Mouse (Mus musculus) limb, embryonic 15.5 days (tissue): ENCODE measurements around the gene Lcn6. TPM values are rescaled to one million over a fixed set of nuclear protein-coding genes. Genes with fewer than 3 reads are reported as not detected.

Source experiments
- ATAC-seq: fragments of 200-750 bp; cut with Nextera tagmentation; 2 replicates; pipeline ENCODE4 v1.8.0; 2017; ENCODE audit warnings: low read depth, moderate TSS enrichment; ENCODE audit not compliant: insufficient number of reproducible peaks, low FRiP score, low TSS enrichment
- H3K27ac ChIP-seq: fragments of 300-500 bp; sonication (generic); 2 replicates; pipeline ENCODE4 v1.5.1; 2015; ENCODE audit warnings: moderate library complexity, mild to moderate bottlenecking, inconsistent platforms
- H3K27me3 ChIP-seq: fragments of 300-500 bp; sonication (generic); 2 replicates; pipeline ENCODE4 v1.6.1; 2015; ENCODE audit warnings: inconsistent platforms
- H3K36me3 ChIP-seq: fragments of 300-500 bp; sonication (generic); 2 replicates; pipeline ENCODE4 v1.6.1; 2015; ENCODE audit warnings: inconsistent platforms
- H3K4me1 ChIP-seq: fragments of 300-500 bp; sonication (generic); 2 replicates; pipeline ENCODE4 v1.6.1; 2015; ENCODE audit warnings: inconsistent platforms
- H3K4me2 ChIP-seq: fragments of 300-500 bp; sonication (generic); 2 replicates; pipeline ENCODE4 v1.6.1; 2015; ENCODE audit warnings: mild to moderate bottlenecking, inconsistent platforms
- H3K4me3 ChIP-seq: fragments of 300-500 bp; sonication (generic); 2 replicates; pipeline ENCODE4 v1.5.1; 2015; ENCODE audit warnings: mild to moderate bottlenecking, inconsistent platforms
- H3K9ac ChIP-seq: fragments of 300-500 bp; sonication (generic); 2 replicates; pipeline ENCODE4 v1.6.1; 2015; ENCODE audit warnings: inconsistent platforms
- H3K9me3 ChIP-seq: fragments of 300-500 bp; sonication (generic); 2 replicates; pipeline ENCODE4 v1.6.1; 2016; ENCODE audit warnings: inconsistent platforms
- WGBS: fragments of 180-500 bp; shearing (Covaris S2); methylation state at CpG from one replicate; pipeline ENCODE4 v1.1.7; 2015; 5-methylcytosine and 5-hydroxymethylcytosine counted together
- polyA plus RNA-seq: library from polyadenylated mRNA; unstranded; fragments of >200 nt; fragmentation: Nextera tagmentation; extraction: Ambion mirVana; gene quantifications from 2 replicates; pipeline ENCODE4 v1.2.1, GENCODE M21; 2015

Lcn6 gene
- not detected in 2 replicates for polyA plus RNA-seq

DNA sequence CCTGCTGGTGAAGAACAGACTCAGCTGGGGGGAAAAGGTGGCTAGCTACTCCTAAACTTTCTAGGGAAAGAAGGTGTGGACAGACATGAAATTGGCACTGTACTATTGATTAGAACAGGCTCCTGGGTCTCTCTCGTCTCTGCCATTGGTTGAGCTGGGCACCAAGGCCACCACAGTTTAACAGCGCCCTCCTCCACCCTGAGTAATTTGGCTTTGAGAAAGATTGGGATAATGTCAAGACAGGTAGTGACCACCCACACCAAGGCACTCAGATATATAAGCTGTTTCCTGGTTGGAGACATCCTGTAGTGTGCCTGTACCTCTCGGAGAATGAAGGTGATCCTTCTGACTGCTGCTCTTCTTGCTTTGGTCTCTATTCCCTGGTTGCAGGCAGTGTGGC, at the start of gene Lcn6:
Gene Lcn6 (plus strand): TSS at position 301 of the 400 bp plus-strand sequence.
- no peak within 1 kb of the TSS for H3K4me3 ChIP-seq
- no peaks in the 10 kb centered on the region for H3K4me1 ChIP-seq
- H3K4me2 ChIP-seq: no peak within 1 kb of the TSS
- no peak for ATAC-seq
- H3K9me3 ChIP-seq: no peaks in the 10 kb centered on the region
- no peak within 1 kb of the TSS for H3K27ac ChIP-seq
- WGBS: 86% methylated on average over 3 of the region's 3 CpGs
- H3K9ac ChIP-seq: no peak within 1 kb of the TSS
- H3K27me3 ChIP-seq: no peaks in the 10 kb centered on the region
- no peaks in the 10 kb centered on the region for H3K36me3 ChIP-seq

DNA sequence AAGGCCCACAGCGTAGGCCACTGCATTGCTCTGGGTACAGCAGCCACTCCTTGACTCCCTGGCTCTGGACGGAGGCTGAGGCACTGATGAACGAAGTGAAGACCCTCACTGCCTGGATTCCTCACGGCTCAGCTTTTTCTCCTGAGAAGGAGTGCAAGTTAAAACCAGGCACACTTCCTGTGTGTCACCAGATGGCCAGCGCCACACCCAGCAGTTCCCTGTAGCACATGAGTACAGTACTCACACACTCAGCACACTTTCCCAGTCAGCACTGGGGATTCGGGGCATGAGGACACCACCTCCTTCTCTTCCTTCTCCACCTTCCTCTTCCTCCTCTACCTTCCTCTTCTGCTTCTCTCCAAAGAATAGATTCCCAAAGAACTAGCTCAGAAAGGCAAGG, 48.8 kb upstream of the Lcn6 start, which contains the start of gene Fcna:
Gene Fcna (minus strand): TSS at position 220 of the 400 bp plus-strand sequence.
- Histone ChIP-seq H3K36me3 (no peaks in the 10 kb centered on the region), H3K27me3 (no peaks in the 10 kb centered on the region), H3K4me1 (no peaks in the 10 kb centered on the region), H3K9me3 (no peaks in the 10 kb centered on the region), H3K4me2 (no peak within 1 kb of the TSS), H3K27ac (no peak within 1 kb of the TSS), H3K9ac (no peak within 1 kb of the TSS), H3K4me3 (no peak within 1 kb of the TSS)
- ATAC-seq: no peak
- 66% methylated on average over 6 of the region's 6 CpGs for WGBS

DNA sequence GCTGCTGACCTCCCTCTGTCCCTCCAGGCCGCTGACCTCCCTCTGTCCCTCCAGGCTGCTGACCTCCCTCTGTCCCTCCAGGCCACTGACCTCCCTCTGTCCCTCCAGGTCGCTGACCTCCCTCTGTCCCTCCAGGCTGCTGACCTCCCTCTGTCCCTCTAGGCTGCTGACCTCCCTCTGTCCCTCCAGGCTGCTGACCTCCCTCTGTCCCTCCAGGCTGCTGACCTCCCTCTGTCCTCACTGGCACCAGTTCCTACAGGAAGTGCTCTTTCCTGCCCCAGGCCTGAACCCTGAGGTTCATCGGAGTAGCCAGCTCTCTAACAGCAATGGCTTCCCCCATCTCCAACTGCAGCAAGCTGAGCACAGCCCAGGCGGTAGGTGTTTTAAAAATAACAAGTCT, 47.8 kb upstream of the Lcn6 start:
- H3K9ac ChIP-seq: no peak overlapping the region
- H3K4me1 ChIP-seq: no peaks in the 10 kb centered on the region
- H3K27me3 ChIP-seq: no peaks in the 10 kb centered on the region
- H3K27ac ChIP-seq: no peak overlapping the region
- no peaks in the 10 kb centered on the region for H3K36me3 ChIP-seq
- ATAC-seq: no peak
- H3K4me3 ChIP-seq: no peak overlapping the region
- WGBS: 47% methylated on average over 4 of the region's 4 CpGs
- H3K4me2 ChIP-seq: no peak overlapping the region
- no peaks in the 10 kb centered on the region for H3K9me3 ChIP-seq

DNA sequence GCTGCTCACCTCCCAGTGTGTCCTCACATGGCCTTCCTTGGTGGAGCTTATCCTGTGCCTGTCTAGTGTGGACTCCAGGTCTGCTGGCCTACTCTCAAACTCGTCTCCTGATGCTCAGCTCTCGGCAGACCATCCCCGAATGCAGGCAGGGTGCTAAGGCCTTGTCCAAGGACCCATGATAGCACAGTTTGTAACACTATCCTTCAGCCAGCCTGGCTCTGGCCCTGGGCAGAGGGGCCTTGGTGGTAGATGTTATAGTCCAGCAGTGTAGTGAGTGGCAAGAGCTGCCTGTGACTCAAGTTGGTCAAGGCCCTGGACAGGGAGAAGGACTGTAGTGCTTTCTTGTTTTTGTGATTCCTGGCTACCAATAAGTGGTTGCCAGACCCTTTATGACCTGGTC, 43.0 kb upstream of the Lcn6 start:
- ATAC-seq: no peak
- Histone ChIP-seq H3K4me3 (no peak overlapping the region), H3K4me2 (no peak overlapping the region), H3K36me3 (no peaks in the 10 kb centered on the region), H3K9ac (no peak overlapping the region), H3K9me3 (no peaks in the 10 kb centered on the region), H3K27me3 (no peaks in the 10 kb centered on the region), H3K4me1 (no peaks in the 10 kb centered on the region), H3K27ac (no peak overlapping the region)
- WGBS: 84% methylated on average over 3 of the region's 3 CpGs

DNA sequence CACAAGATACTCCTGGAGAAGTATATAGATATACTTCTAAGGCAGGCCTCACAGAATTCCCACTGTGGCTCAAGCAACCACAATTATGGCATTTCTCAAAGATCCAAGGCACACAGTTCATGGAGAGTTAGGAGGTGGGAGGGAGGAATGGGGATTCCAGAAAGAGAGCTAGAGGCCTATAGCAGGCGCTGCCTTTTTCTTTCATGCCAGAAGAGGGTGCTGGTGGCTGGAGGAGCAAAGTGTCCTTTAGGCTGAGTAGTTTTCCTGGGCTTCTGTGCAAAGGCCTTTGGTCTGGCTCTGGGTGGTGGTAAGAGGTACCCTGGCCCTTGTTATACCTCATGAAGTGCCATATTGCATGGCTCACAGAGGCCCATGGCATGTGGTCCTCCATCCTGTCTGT, 42.5 kb upstream of the Lcn6 start:
- no peak overlapping the region for H3K4me2 ChIP-seq
- no peaks in the 10 kb centered on the region for H3K36me3 ChIP-seq
- 37% methylated on average over 1 of the region's 1 CpGs for WGBS
- no peak for ATAC-seq
- H3K27ac ChIP-seq: no peak overlapping the region
- H3K9me3 ChIP-seq: no peaks in the 10 kb centered on the region
- no peaks in the 10 kb centered on the region for H3K4me1 ChIP-seq
- H3K27me3 ChIP-seq: no peaks in the 10 kb centered on the region
- no peak overlapping the region for H3K4me3 ChIP-seq
- H3K9ac ChIP-seq: no peak overlapping the region

DNA sequence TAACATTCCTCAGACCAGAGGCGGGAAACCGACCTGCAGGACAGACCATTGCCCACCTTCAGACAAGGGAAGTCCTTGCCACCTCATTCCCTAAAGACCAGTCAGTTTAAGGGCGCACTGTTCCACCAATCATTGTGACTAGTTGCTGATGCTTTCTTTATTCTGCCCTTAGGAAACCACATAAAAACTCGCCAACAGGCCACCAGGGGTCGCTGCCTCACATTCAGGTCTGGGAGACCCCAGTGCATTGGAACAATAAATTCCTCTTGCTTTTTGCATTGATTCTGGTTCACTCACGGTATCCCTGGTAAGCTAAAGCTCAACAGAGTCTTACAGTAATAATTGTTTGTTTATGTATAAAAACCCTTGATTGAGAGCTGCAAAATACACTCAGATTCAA, 36.7 kb upstream of the Lcn6 start:
- H3K4me3 ChIP-seq: no peak overlapping the region
- WGBS: 18% methylated on average over 6 of the region's 6 CpGs

DNA sequence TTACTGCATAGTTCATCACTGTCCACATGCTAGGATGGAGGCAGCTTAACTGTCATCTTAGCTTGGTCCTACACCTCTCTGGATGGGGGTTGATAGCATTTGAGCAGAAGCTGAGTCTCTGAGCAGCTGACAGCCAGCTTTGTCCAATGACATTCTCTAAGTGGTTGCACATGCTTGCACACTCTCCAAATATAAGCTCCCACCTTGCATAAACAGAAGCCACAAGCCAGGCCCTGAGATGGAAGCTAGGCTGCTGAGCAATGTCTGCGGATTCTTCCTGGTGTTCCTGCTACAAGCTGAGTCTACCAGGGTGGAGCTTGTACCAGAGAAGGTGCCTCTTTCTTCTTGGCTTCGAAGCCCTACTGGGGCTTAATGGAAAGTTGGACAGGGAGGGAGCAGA, 23.7 kb upstream of the Lcn6 start, which contains the start of gene Lcn8:
Gene Lcn8 (plus strand): TSS at position 219 of the 400 bp plus-strand sequence.
- H3K27ac ChIP-seq: no peak within 1 kb of the TSS
- no peaks in the 10 kb centered on the region for H3K36me3 ChIP-seq
- ATAC-seq: no peak
- H3K4me2 ChIP-seq: no peak within 1 kb of the TSS
- 75% methylated on average over 2 of the region's 2 CpGs for WGBS
- H3K27me3 ChIP-seq: no peaks in the 10 kb centered on the region
- H3K9me3 ChIP-seq: no peaks in the 10 kb centered on the region
- H3K4me3 ChIP-seq: no peak within 1 kb of the TSS
- H3K9ac ChIP-seq: no peak within 1 kb of the TSS
- no peaks in the 10 kb centered on the region for H3K4me1 ChIP-seq

More for the DNA sequence above, 36.7 kb upstream of the Lcn6 start:
- H3K4me2 ChIP-seq: no peak overlapping the region
- H3K4me1 ChIP-seq: no peaks in the 10 kb centered on the region
- no peak for ATAC-seq
- no peaks in the 10 kb centered on the region for H3K36me3 ChIP-seq
- no peak overlapping the region for H3K27ac ChIP-seq
- H3K27me3 ChIP-seq: no peaks in the 10 kb centered on the region
- no peaks in the 10 kb centered on the region for H3K9me3 ChIP-seq
- no peak overlapping the region for H3K9ac ChIP-seq

DNA sequence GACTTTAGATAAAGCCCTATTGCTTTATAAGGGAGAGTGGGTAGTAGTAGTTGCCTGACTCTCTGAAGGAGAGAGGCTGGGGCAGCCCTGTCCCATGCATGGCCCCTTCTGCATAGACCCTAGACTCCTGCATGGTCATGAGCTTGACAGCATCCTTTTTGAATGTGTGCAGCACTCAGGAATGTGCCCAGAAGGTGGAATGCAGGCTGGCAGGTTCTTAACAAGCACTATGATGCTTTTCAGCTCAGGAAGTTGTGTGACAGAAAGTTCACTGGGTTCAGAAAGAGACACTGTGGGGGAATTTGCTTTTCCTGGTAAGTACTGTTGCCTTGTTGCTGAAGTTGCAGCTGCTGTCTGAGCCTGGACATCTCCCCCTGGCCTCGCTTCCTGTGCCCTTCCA, 22.1 kb upstream of the Lcn6 start:
- Histone ChIP-seq H3K36me3 (no peaks in the 10 kb centered on the region), H3K4me2 (no peak overlapping the region), H3K27ac (no peak overlapping the region), H3K9me3 (no peaks in the 10 kb centered on the region), H3K9ac (no peak overlapping the region), H3K27me3 (no peaks in the 10 kb centered on the region), H3K4me3 (no peak overlapping the region), H3K4me1 (no peaks in the 10 kb centered on the region)
- no peak for ATAC-seq
- WGBS: 52% methylated on average over 1 of the region's 1 CpGs

DNA sequence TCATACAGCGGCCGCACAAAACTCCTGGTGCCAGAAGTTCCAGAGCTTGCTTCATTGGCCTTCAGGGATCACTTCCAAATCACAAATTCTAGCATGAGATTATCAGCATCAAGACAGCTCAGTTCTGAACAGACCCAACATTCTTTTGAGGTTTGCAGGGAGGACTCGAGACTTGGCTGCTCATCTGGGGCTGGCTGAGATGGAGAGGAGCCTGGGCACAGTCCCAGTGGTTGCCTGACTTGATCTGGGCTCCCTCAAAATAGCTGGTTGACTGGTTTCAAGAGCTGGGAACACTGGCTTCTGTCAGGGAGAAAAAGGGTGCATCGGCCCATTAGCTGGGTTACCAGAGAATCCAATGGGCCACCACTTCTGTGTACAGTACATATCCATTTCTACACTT, 19.9 kb upstream of the Lcn6 start:
- no peak for ATAC-seq
- WGBS: 73% methylated on average over 4 of the region's 4 CpGs

DNA sequence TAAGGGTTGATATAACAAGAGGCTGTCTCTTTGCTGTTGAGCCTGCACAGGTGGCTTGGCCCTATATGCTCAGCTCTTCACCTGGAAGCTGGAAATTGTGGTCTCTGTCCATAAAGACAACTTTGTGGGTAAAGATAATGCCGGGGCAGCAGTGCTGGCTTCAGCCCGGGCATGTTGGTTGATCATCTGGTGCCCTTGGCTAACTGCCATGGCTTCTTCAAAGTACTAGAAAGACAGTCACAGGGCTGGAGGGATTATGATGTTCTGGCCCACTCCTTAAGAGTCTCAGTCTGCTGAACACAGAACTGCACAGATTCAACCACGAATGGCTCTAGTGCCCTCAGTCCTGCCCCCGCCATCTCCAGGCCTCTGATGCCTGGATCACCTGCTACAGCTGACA, 19.3 kb upstream of the Lcn6 start:
- H3K27me3 ChIP-seq: no peaks in the 10 kb centered on the region
- H3K4me2 ChIP-seq: no peak overlapping the region
- H3K4me1 ChIP-seq: no peaks in the 10 kb centered on the region
- ATAC-seq: no peak
- no peak overlapping the region for H3K4me3 ChIP-seq
- H3K27ac ChIP-seq: no peak overlapping the region
- H3K9me3 ChIP-seq: no peaks in the 10 kb centered on the region
- H3K36me3 ChIP-seq: no peaks in the 10 kb centered on the region
- 72% methylated on average over 4 of the region's 4 CpGs for WGBS
- H3K9ac ChIP-seq: no peak overlapping the region

More for the DNA sequence above, 19.9 kb upstream of the Lcn6 start:
- H3K27ac ChIP-seq: no peak overlapping the region
- no peak overlapping the region for H3K4me2 ChIP-seq
- no peaks in the 10 kb centered on the region for H3K27me3 ChIP-seq
- no peak overlapping the region for H3K9ac ChIP-seq
- H3K4me3 ChIP-seq: no peak overlapping the region
- H3K4me1 ChIP-seq: no peaks in the 10 kb centered on the region
- H3K9me3 ChIP-seq: no peaks in the 10 kb centered on the region
- no peaks in the 10 kb centered on the region for H3K36me3 ChIP-seq

DNA sequence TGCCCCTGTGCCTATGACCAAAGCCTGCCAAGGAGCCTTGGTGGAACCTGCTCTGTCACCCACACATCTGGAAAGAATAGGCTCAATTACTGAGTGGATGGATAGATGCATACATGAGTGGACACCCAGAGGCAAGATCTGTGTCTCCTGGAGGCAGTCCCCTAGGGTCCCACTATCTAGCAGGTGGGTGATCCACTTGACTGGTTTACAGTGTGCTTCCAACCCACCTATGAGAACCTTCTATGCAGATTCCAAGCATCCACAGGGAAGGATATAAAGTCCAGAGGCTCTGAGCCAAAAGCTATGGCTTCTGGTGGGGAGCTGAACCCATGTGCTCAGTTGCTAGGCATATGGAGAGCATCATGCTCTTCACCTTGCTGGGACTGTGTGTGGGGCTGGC, 18.9 kb upstream of the Lcn6 start, which contains the start of gene Lcn5:
Gene Lcn5 (plus strand): TSS at position 301 of the 400 bp plus-strand sequence.
- ATAC-seq: no peak

DNA sequence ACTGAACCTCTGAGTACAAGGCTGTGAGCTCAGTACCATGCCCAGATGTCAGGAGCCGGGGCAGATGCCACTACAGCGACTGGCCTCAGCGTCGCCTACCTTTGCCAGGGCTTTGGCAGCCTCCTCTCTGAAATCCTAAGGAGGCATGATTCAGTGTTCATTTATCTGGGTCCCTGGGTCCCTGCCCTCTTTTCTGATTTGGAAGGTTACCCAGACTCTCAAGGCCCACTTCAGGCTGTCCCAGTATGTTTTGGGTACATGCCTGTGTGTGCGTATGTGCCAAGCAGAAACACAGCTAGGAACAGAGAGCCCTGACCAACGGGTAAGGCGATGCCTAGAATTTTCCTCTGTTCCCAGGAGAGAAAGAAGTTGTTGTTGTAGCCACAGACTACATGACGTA, 16.3 kb upstream of the Lcn6 start:
- Histone ChIP-seq H3K4me1 (no peaks in the 10 kb centered on the region), H3K27ac (no peak overlapping the region), H3K4me2 (no peak overlapping the region), H3K27me3 (no peaks in the 10 kb centered on the region), H3K4me3 (no peak overlapping the region), H3K36me3 (no peaks in the 10 kb centered on the region), H3K9me3 (no peaks in the 10 kb centered on the region), H3K9ac (no peak overlapping the region)
- 79% methylated on average over 8 of the region's 8 CpGs for WGBS
- ATAC-seq: no peak

More for the DNA sequence above, 18.9 kb upstream of the Lcn6 start, which contains the start of gene Lcn5:
- no peaks in the 10 kb centered on the region for H3K36me3 ChIP-seq
- H3K9ac ChIP-seq: no peak within 1 kb of the TSS
- H3K9me3 ChIP-seq: no peaks in the 10 kb centered on the region
- no peak within 1 kb of the TSS for H3K27ac ChIP-seq
- H3K4me2 ChIP-seq: no peak within 1 kb of the TSS
- no peaks in the 10 kb centered on the region for H3K4me1 ChIP-seq
- H3K4me3 ChIP-seq: no peak within 1 kb of the TSS
- no peaks in the 10 kb centered on the region for H3K27me3 ChIP-seq
